Mouse (Mus musculus): ENCODE results near the gene Myh11. TPM values are rescaled to one million over a fixed set of nuclear protein-coding genes. Genes with fewer than 3 reads are reported as not detected.
"Not testable (repeated sequence)": the region's sequence is repeated elsewhere in the genome, so short reads cannot be mapped to it uniquely, and the experiment has no call there.

Gene Myh11
- total RNA-seq, 2 experiments from 2014 or later, result 15.0 to 31.6 TPM

GRCm38 (mm10) chr16:14166490-14166889 lies 124.7 kb downstream of the Myh11 start:
- no peak for DNase-seq

GRCm38 (mm10) chr16:14163731-14164130 lies 127.4 kb downstream of the Myh11 start:
- DNase-seq, result no peak

- peak; percentile 96 for DNase-seq
Observed at GRCm38 (mm10) chr16:14162988-14163416, 128.2 kb downstream of the Myh11 start, which contains the start of the genes Nde1 and Marf1. TSS of gene Nde1 (plus strand) at chr16:14163275. TSS of gene Marf1 (minus strand) at chr16:14163351.

- no peak for DNase-seq
Observed at GRCm38 (mm10) chr16:14160941-14161340, 130.2 kb downstream of the Myh11 start.

- DNase-seq, result peak; percentile 44
Observed at GRCm38 (mm10) chr16:14159746-14160131, 131.4 kb downstream of the Myh11 start.

- DNase-seq, result peak; percentile 100
Observed at GRCm38 (mm10) chr16:14158936-14159745, 132.0 kb downstream of the Myh11 start.

- no peak for DNase-seq
Observed at GRCm38 (mm10) chr16:14158536-14158935, 132.6 kb downstream of the Myh11 start.

GRCm38 (mm10) chr16:14156312-14156711 lies 134.9 kb downstream of the Myh11 start:
- no peak for DNase-seq

- DNase-seq, result not testable (repeated sequence)
Observed at GRCm38 (mm10) chr16:14155638-14156037, 135.5 kb downstream of the Myh11 start.

- DNase-seq, result no peak
Observed at GRCm38 (mm10) chr16:14151718-14152117, 139.5 kb downstream of the Myh11 start.

- DNase-seq, result no peak
Observed at GRCm38 (mm10) chr16:14147712-14148111, 143.5 kb downstream of the Myh11 start.

Small RNA genes within 50 kb of the gene (microRNA-seq; reads per million reads assigned to microRNA genes)
- 489 to 696 reads per million in 2 experiments for gene Mir484 (ENCODE audit: borderline replicate concordance in 2 of 2)

Other genes starting within 250 kb of the Myh11 start
- gene Nde1, start 128.1 kb downstream of the Myh11 start, total RNA-seq (2021), result 10 to 100 TPM; 24.3 to 27.0 TPM
- gene Marf1, start 128.0 kb downstream of the Myh11 start, total RNA-seq (2021), result 10 to 100 TPM; 16.4 to 18.7 TPM
- gene Fopnl, start 26.0 kb upstream of the Myh11 start, total RNA-seq (2021), result 10 to 100 TPM; 61.1 to 62.4 TPM
- gene Abcc1, start 70.2 kb upstream of the Myh11 start, total RNA-seq (2021), result 10 to 100 TPM; 18.8 to 21.8 TPM

Data from gastrocnemius, postnatal 25 days (tissue).